Mouse (Mus musculus) liver, embryonic 14.5 days (tissue): ENCODE results near the gene Gde1. TPM values are rescaled to one million over a fixed set of nuclear protein-coding genes. Genes with fewer than 3 reads are reported as not detected.

Experiments
- ATAC-seq: fragments of 200-750 bp; cut with Nextera tagmentation; 2 replicates; pipeline ENCODE4 v1.8.0; 2017; ENCODE audit warnings: moderate number of reproducible peaks, mild to moderate bottlenecking, moderate library complexity; ENCODE audit not compliant: insufficient read depth
- DNase-seq, 3 experiments: peaks; one replicate each; pipeline ENCODE4 v3.0.0-alpha.2; 2012 to 2013; ENCODE audit warnings: low read depth in 3 of 3, low spot score in 3 of 3
- H3K27ac ChIP-seq: fragments of 300-500 bp; sonication (generic); 2 replicates; pipeline ENCODE4 v1.5.1; 2014; ENCODE audit warnings: moderate library complexity, mild to moderate bottlenecking, control low read depth, inconsistent platforms
- H3K27me3 ChIP-seq: fragments of 300-500 bp; sonication (generic); 2 replicates; pipeline ENCODE4 v1.6.1; 2014; ENCODE audit warnings: mild to moderate bottlenecking, low read length, moderate library complexity; ENCODE audit not compliant: control insufficient read depth, insufficient read depth
- H3K36me3 ChIP-seq: fragments of 300-500 bp; sonication (generic); replicated peaks from 2 replicates; pipeline ENCODE4 v1.6.1; 2014; ENCODE audit warnings: low read depth; ENCODE audit not compliant: control insufficient read depth, insufficient read depth
- H3K4me1 ChIP-seq, 2 experiments: fragments of 200-500 bp in 1 of 2; fragments of 300-500 bp in 1 of 2; sonication (generic) in 1 of 2; replicated peaks; 2 replicates each; pipeline ENCODE4 v1.6.1; 2012 to 2014; ENCODE audit warnings: antibody characterized with exemption in 1 of 2, inconsistent platforms in 1 of 2, low read length in 1 of 2; ENCODE audit not compliant: control insufficient read depth in 2 of 2, insufficient read depth in 2 of 2
- H3K4me2 ChIP-seq: fragments of 300-500 bp; sonication (generic); 2 replicates; pipeline ENCODE4 v1.6.1; 2014; ENCODE audit warnings: low read depth, mild to moderate bottlenecking, control low read depth, moderate library complexity
- H3K4me3 ChIP-seq, 2 experiments: fragments of 200-500 bp in 1 of 2; fragments of 300-500 bp in 1 of 2; sonication (generic) in 1 of 2; 2 replicates each; pipeline ENCODE4 v1.5.1; 2012 to 2014; ENCODE audit warnings: low read depth in 2 of 2, low read length in 2 of 2, mild to moderate bottlenecking in 2 of 2, control low read depth in 1 of 2, inconsistent platforms in 1 of 2, moderate library complexity in 1 of 2; ENCODE audit not compliant: insufficient read depth in 1 of 2
- H3K9ac ChIP-seq: fragments of 300-500 bp; sonication (generic); replicated peaks from 2 replicates; pipeline ENCODE4 v1.6.1; 2014; ENCODE audit warnings: mild to moderate bottlenecking, control low read depth, moderate library complexity
- H3K9me3 ChIP-seq: fragments of 300-500 bp; sonication (generic); 2 replicates; pipeline ENCODE4 v1.6.1; 2016; ENCODE audit warnings: low read length, mixed read lengths; ENCODE audit not compliant: control insufficient read depth
- CTCF ChIP-seq: IDR thresholded peaks from 2 replicates; pipeline ENCODE4 v1.5.1; 2016; ENCODE audit warnings: antibody characterized with exemption, low read depth, control low read depth
- EP300 ChIP-seq: IDR thresholded peaks from 2 replicates; pipeline ENCODE4 v1.6.1; 2016; ENCODE audit warnings: antibody characterized with exemption, low read depth
- WGBS: fragments of 180-500 bp; shearing (Covaris S2); extraction: QIAGEN DNeasy Blood & Tissue Kit; methylation state at CpG from one replicate; pipeline ENCODE4 v1.1.7; 2014; ENCODE audit not compliant: insufficient replicate concordance; 5-methylcytosine and 5-hydroxymethylcytosine counted together
- polyA plus RNA-seq, 2 experiments: library from polyadenylated mRNA; depleted of rRNA in 1 of 2; stranded (reverse) in 1 of 2; unstranded in 1 of 2; fragments of >200 nt; fragmentation: Nextera tagmentation in 1 of 2; extraction: Ambion mirVana in 1 of 2; gene quantifications; 2 replicates each; pipeline versions ENCODE4 v1.2.1 to v1.2.3; 2012 to 2014

The Gde1 gene
- polyA plus RNA-seq, 2 experiments = 27.5 to 46.9 TPM

- no peak for TF ChIP-seq CTCF
- no peak for TF ChIP-seq EP300
- no peaks in the 10 kb centered on the region for H3K9me3 ChIP-seq
- no peak overlapping the region for H3K9ac ChIP-seq
- H3K36me3 ChIP-seq = peaks cover 6% of the 10 kb centered on the region
- ATAC-seq (no peak), DNase-seq (no peak)
- H3K4me3 ChIP-seq = no peak overlapping the region
- no peaks in the 10 kb centered on the region for H3K27me3 ChIP-seq
- no peak overlapping the region for H3K27ac ChIP-seq
- 70% methylated on average over 5 of the region's 5 CpGs for WGBS
- H3K4me2 ChIP-seq = no peak overlapping the region
- peaks cover 10 to 15% of the 10 kb centered on the region in 2 experiments for H3K4me1 ChIP-seq
Observed at GRCm38 (mm10) chr7:118744766-118745165, 39.2 kb upstream of the Gde1 start.

GRCm38 (mm10) chr7:118742278-118742677, 36.7 kb upstream of the Gde1 start:
- 50% methylated on average over 6 of the region's 6 CpGs for WGBS
- H3K36me3 ChIP-seq = no peaks in the 10 kb centered on the region; the same call in 1 of the 2 replicates
- DNase-seq (no peak), ATAC-seq (no peak)
- no peaks in the 10 kb centered on the region for H3K9me3 ChIP-seq
- H3K4me2 ChIP-seq = 0 out of 2 replicates have a peak overlapping the region, but pooled peaks have one; percentile 11
- no peak overlapping the region for H3K27ac ChIP-seq
- no peaks in the 10 kb centered on the region for H3K27me3 ChIP-seq
- no peak overlapping the region for H3K9ac ChIP-seq
- H3K4me1 ChIP-seq = peaks cover 10 to 15% of the 10 kb centered on the region in 2 experiments
- H3K4me3 ChIP-seq = no peak overlapping the region
- TF ChIP-seq EP300 (no peak), CTCF (no peak)

GRCm38 (mm10) chr7:118740532-118741338, 35.2 kb upstream of the Gde1 start:
- peak overlapping the region; percentile 67 to 97 for H3K4me3 ChIP-seq
- H3K27ac ChIP-seq = peak overlapping the region; percentile 25
- ATAC-seq = peak; percentile 96

GRCm38 (mm10) chr7:118739975-118740531, 34.5 kb upstream of the Gde1 start, which contains the start of gene Vps35l:
Vps35l (plus strand) TSS chr7:118740226.
- peak; percentile 84 for ATAC-seq
- peak; percentile 61 to 74 (median 67) for DNase-seq
- Histone ChIP-seq H3K9ac (peak within 1 kb of the TSS; percentile 62), H3K27ac (peak within 1 kb of the TSS; percentile 25), H3K27me3 (no peaks in the 10 kb centered on the region), H3K4me2 (peak within 1 kb of the TSS; percentile 84), H3K9me3 (no peaks in the 10 kb centered on the region), H3K4me3 (peak within 1 kb of the TSS; percentile 67 to 97), H3K36me3 (no peaks in the 10 kb centered on the region; the same call in 1 of the 2 replicates), H3K4me1 (peaks cover 10 to 15% of the 10 kb centered on the region in 2 experiments)
- WGBS = 2% methylated on average over 15 of the region's 16 CpGs
- TF ChIP-seq EP300 = no peak
- TF ChIP-seq CTCF = peak; percentile 99

More at GRCm38 (mm10) chr7:118740532-118741338, 35.2 kb upstream of the Gde1 start:
- Histone ChIP-seq H3K27me3 (no peaks in the 10 kb centered on the region), H3K9ac (peak overlapping the region; percentile 62), H3K4me1 (peaks cover 10 to 15% of the 10 kb centered on the region in 2 experiments), H3K4me2 (peak overlapping the region; percentile 84), H3K9me3 (no peaks in the 10 kb centered on the region), H3K36me3 (no peaks in the 10 kb centered on the region; the same call in 1 of the 2 replicates)
- 1% methylated on average over 41 of the region's 41 CpGs for WGBS
- TF ChIP-seq EP300 (no peak), CTCF (no peak)
- peak; percentile 87 to 95 (median 87) for DNase-seq

- Histone ChIP-seq H3K4me2 (no peak overlapping the region), H3K27ac (no peak overlapping the region), H3K4me3 (no peak overlapping the region), H3K4me1 (peaks cover 10 to 15% of the 10 kb centered on the region in 2 experiments), H3K9me3 (no peaks in the 10 kb centered on the region), H3K9ac (no peak overlapping the region), H3K27me3 (no peaks in the 10 kb centered on the region), H3K36me3 (no peaks in the 10 kb centered on the region; the same call in 1 of the 2 replicates)
- TF ChIP-seq EP300 = no peak
- peak; percentile 43; the same call in 1 of the 2 replicates for TF ChIP-seq CTCF
- DNase-seq (no peak), ATAC-seq (no peak)
- WGBS = 27% methylated on average over 1 of the region's 1 CpGs
Observed at GRCm38 (mm10) chr7:118738730-118739129, 33.2 kb upstream of the Gde1 start.
